Mouse (Mus musculus): Measurements from ENCODE around the gene Skint10.

The Skint10 gene

GRCm38 (mm10) chr4:112774766-112775165 is at the start of gene Skint10:
TSS of gene Skint10 (minus strand) at chr4:112774866.
- DNase-seq: no peak

- no peak for DNase-seq
Observed at GRCm38 (mm10) chr4:112790646-112791045, 16.0 kb upstream of the Skint10 start.
